In the genomic region with DNA sequence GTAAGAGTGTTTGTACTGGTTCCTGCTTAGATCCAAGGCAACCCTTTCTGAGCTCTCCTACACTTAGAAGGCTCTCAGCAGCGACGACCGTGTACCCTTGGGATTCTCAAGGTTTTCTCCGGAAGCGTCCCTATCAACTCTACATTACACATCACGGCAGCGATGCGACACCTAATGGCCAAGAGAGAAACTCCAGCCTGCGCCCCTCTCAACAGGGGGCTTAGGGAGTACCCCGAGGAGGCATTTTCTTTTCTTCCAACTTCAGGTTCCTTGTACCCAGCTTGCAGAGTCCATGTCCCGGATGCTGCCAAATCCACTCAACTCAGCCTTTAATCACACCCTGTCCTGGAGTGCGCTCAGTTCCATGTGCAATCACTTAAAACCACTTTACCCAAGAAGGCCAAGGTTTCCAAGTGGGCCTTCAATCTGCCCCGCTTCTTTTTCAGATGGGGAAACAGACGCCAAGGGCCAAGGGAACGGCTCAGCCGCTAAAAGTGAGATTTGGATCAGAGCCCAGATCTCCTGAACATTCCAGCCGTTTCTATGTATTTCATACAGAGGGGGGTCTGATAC, we compare ENCODE assay signal across 8 mouse cellular contexts.
DNase-seq lines count a peak whose midpoint lies in the region; ATAC-seq and TF ChIP-seq lines count a peak whose summit lies in the region.

No protein-coding gene starts in this region.

- H3K36me3 ChIP-seq in CH12.LX (replicated peaks in 1 of 2; ENCODE audit: control insufficient read depth in 1 of 2, insufficient read depth in 1 of 2, low read length in 1 of 2), result no peaks in the 10 kb centered on the region
- no peaks in the 10 kb centered on the region for H3K36me3 ChIP-seq in embryonic facial prominence, embryonic 15.5 days

- peak; percentile 80 for DNase-seq in CH12.LX (ENCODE audit: extremely low read depth)
- peak; percentile 26 to 36 for DNase-seq in adrenal gland, postnatal 4 days (ENCODE audit: low spot score in 2 of 2)
- peak; percentile 67 to 76 for DNase-seq in heart, postnatal 10 days
- DNase-seq in kidney, postnatal 4 days, result peak; percentile 80 to 82
- DNase-seq in lung, adult 2 months, result peak; percentile 62
- DNase-seq in thymus, postnatal 25 days, result peak; percentile 75

- dilution Hi-C loops in CH12.LX (cut with MboI; ENCODE audit: extremely low pct_ligation_motif_present, extremely low pct_unique_long_range_greater_than_20kb, low sequenced_read_pairs), result no loop called here

- no peaks in the 10 kb centered on the region for H3K27me3 ChIP-seq in CH12.LX (replicated peaks)
- no peaks in the 10 kb centered on the region for H3K27me3 ChIP-seq in embryonic facial prominence, embryonic 15.5 days

- H3K9me3 ChIP-seq in CH12.LX (replicated peaks; ENCODE audit: low read length), result peaks cover 9% of the 10 kb centered on the region
- H3K9me3 ChIP-seq in embryonic facial prominence, embryonic 15.5 days (replicated peaks), result no peaks in the 10 kb centered on the region

- ATAC-seq in embryonic facial prominence, embryonic 15.5 days (ENCODE audit: insufficient number of reproducible peaks, low FRiP score, low TSS enrichment, low read depth), result peak; percentile 53
- peak; percentile 61 for ATAC-seq in neutrophil, adult 5-6 weeks (ENCODE audit: extremely low read depth, insufficient number of reproducible peaks, low FRiP score, poor library complexity, severe bottlenecking)

- no peak overlapping the region for H3K9ac ChIP-seq in CH12.LX (ENCODE audit: insufficient read depth, low read depth)
- no peak overlapping the region for H3K9ac ChIP-seq in embryonic facial prominence, embryonic 15.5 days

- H3K79me2 ChIP-seq in CH12.LX (replicated peaks; ENCODE audit: control insufficient read depth, extremely low read depth, insufficient read depth, poor library complexity, severe bottlenecking), result no peaks in the 10 kb centered on the region

- TF ChIP-seq POLR2A in CH12.LX (IDR thresholded peaks at IDR 0.05; ENCODE audit: low read depth, low read length), result peak; percentile 47; the same call in 1 of the 2 replicates
- TF ChIP-seq POLR2A in lung, adult 2 months (IDR thresholded peaks at IDR 0.05; ENCODE audit: borderline replicate concordance, extremely low read depth, low read depth, low read length), result no peak

- H3K4me1 ChIP-seq in CH12.LX (ENCODE audit: control insufficient read depth in 1 of 2, insufficient read depth in 2 of 2), result peaks cover 3 to 35% of the 10 kb centered on the region in 2 experiments
- peaks cover 16% of the 10 kb centered on the region for H3K4me1 ChIP-seq in embryonic facial prominence, embryonic 15.5 days
- H3K4me1 ChIP-seq in lung, adult 2 months (ENCODE audit: control insufficient read depth, insufficient read depth, low read length), result 0 out of 2 replicates have a peak, but pooled peaks cover 3% of the 10 kb centered on the region

- no peak overlapping the region for H3K4me3 ChIP-seq in CH12.LX (replicated peaks in 1 of 3; ENCODE audit: low read depth in 2 of 3, low read length in 2 of 3, poor library complexity in 1 of 3)
- peak overlapping the region; percentile 33 for H3K4me3 ChIP-seq in embryonic facial prominence, embryonic 15.5 days (replicated peaks)
- H3K4me3 ChIP-seq in lung, adult 2 months (replicated peaks; ENCODE audit: extremely low read depth, low read depth, low read length), result peak overlapping the region; percentile 20

- H3K27ac ChIP-seq in CH12.LX (ENCODE audit: insufficient read depth, low read depth), result no peak overlapping the region
- H3K27ac ChIP-seq in embryonic facial prominence, embryonic 15.5 days (replicated peaks), result no peak overlapping the region

- intact Hi-C loops in heart, postnatal 10 days (cut with DNase I), result loop anchor here (1.0 kb wide), 2 partner anchors 186 to 227 kb away; no protein-coding TSS in a partner anchor

- peak; percentile 80 to 90 for TF ChIP-seq CTCF in CH12.LX (conservative IDR thresholded peaks at IDR 0.05 in 1 of 2, IDR thresholded peaks at IDR 0.05 in 1 of 2; ENCODE audit: low read depth in 2 of 2, low read length in 2 of 2)
- TF ChIP-seq CTCF in lung, adult 2 months (IDR thresholded peaks at IDR 0.05; ENCODE audit: insufficient read depth, low read length), result peak; percentile 72

- H3K4me2 ChIP-seq in CH12.LX (ENCODE audit: insufficient read depth, low read depth, poor library complexity, severe bottlenecking), result peak overlapping the region; percentile 45
- peak overlapping the region; percentile 45 for H3K4me2 ChIP-seq in embryonic facial prominence, embryonic 15.5 days (replicated peaks)

- in situ Hi-C loops in CH12.LX (cut with MboI; ENCODE audit: low pct_ligation_motif_present, low pct_unique_long_range_greater_than_20kb, low sequenced_read_pairs), result loop anchor here (25.0 kb wide), 1 partner anchor 385 kb away; no protein-coding TSS in a partner anchor

- peak; percentile 94 for TF ChIP-seq RAD21 in CH12.LX (IDR thresholded peaks at IDR 0.05; ENCODE audit: low read depth, low read length)

- 4% methylated on average over 17 of the region's 17 CpGs for WGBS in embryonic facial prominence, embryonic 15.5 days
- WGBS in lung, adult 2 months, result 9% methylated on average over 17 of the region's 17 CpGs

- no peak for TF ChIP-seq EP300 in CH12.LX (IDR thresholded peaks at IDR 0.05; ENCODE audit: low read length)

TF ChIP-seq in CH12.LX, 34 proteins besides CTCF, POLR2A, EP300 and RAD21:
- 0 out of 2 replicates have a peak, but pooled peaks have one; percentile 32 for TF ChIP-seq ETS1 (conservative IDR thresholded peaks at IDR 0.05; ENCODE audit: low read depth, low read length)
- peak; percentile 87 for TF ChIP-seq SMC3 (IDR thresholded peaks at IDR 0.05; ENCODE audit: low read depth, low read length)
- TF ChIP-seq MEF2A (IDR thresholded peaks at IDR 0.05; ENCODE audit: borderline replicate concordance, low read depth, low read length), result 0 out of 2 replicates have a peak, but pooled peaks have one; percentile 12
- TF ChIP-seq KAT2A (IDR thresholded peaks at IDR 0.05; ENCODE audit: insufficient replicate concordance, low read length), result 0 out of 2 replicates have a peak, but pooled peaks have one; percentile 14
- 0 out of 2 replicates have a peak, but pooled peaks have one; percentile 25 for TF ChIP-seq HCFC1 (IDR thresholded peaks at IDR 0.05; ENCODE audit: low read depth, low read length)
- TF ChIP-seq TBP (conservative IDR thresholded peaks at IDR 0.05; ENCODE audit: low read depth, low read length), result no peak
- TF ChIP-seq IRF4 (IDR thresholded peaks at IDR 0.05; ENCODE audit: low read depth, low read length), result peak; percentile 58; the same call in 1 of the 2 replicates
- TF ChIP-seq NELFE (IDR thresholded peaks at IDR 0.05; ENCODE audit: low read depth, low read length), result 0 out of 2 replicates have a peak, but pooled peaks have one; percentile 17
- no peak for TF ChIP-seq JUND (conservative IDR thresholded peaks at IDR 0.05; ENCODE audit: low read depth, low read length)
- no peak; the same call in 1 of the 2 replicates for TF ChIP-seq NRF1 (IDR thresholded peaks at IDR 0.05; ENCODE audit: low read depth, low read length)
- peak; percentile 39; the same call in 1 of the 2 replicates for TF ChIP-seq SIN3A (IDR thresholded peaks at IDR 0.05; ENCODE audit: low read length)
- no peak for TF ChIP-seq RCOR1 (conservative IDR thresholded peaks at IDR 0.05; ENCODE audit: low read depth, low read length)
- no peak for TF ChIP-seq ZKSCAN1 (IDR thresholded peaks at IDR 0.05; ENCODE audit: borderline replicate concordance, low read depth, low read length)
- peak; percentile 71 for TF ChIP-seq ZC3H11A (IDR thresholded peaks at IDR 0.05; ENCODE audit: low read depth, low read length)
- TF ChIP-seq ELF1 (IDR thresholded peaks at IDR 0.05; ENCODE audit: low read depth, low read length), result peak; percentile 73
- TF ChIP-seq MXI1 (IDR thresholded peaks at IDR 0.05; ENCODE audit: low read depth, low read length), result peak; percentile 32; the same call in 1 of the 2 replicates
- peak; percentile 58; the same call in 1 of the 2 replicates for TF ChIP-seq MAZ (IDR thresholded peaks at IDR 0.05; ENCODE audit: low read depth, low read length)
- TF ChIP-seq E2F4 (IDR thresholded peaks at IDR 0.05; ENCODE audit: insufficient replicate concordance, low read depth, low read length), result no peak
- TF ChIP-seq ZNF384 (IDR thresholded peaks at IDR 0.05; ENCODE audit: low read depth, low read length), result no peak
- peak; percentile 45; the same call in 1 of the 2 replicates for TF ChIP-seq TCF12 (IDR thresholded peaks at IDR 0.05; ENCODE audit: low read depth, low read length)

Comparison
In these comparisons a context has a peak if more than half of its experiments do, and no peak if none do; other contexts are left out.
1. DNase-seq: peak in every context shown above with its lines; median percentile 81 in kidney, postnatal 4 days; 80 in CH12.LX; 75 in thymus, postnatal 25 days; 72 in heart, postnatal 10 days; 62 in lung, adult 2 months; 31 in adrenal gland, postnatal 4 days.
2. H3K4me3 ChIP-seq: peak in embryonic facial prominence, embryonic 15.5 days (single experiment) and lung, adult 2 months (single experiment); none in CH12.LX (0 of 3).